Mouse (Mus musculus): ENCODE results near the gene Spp1.

DNA sequence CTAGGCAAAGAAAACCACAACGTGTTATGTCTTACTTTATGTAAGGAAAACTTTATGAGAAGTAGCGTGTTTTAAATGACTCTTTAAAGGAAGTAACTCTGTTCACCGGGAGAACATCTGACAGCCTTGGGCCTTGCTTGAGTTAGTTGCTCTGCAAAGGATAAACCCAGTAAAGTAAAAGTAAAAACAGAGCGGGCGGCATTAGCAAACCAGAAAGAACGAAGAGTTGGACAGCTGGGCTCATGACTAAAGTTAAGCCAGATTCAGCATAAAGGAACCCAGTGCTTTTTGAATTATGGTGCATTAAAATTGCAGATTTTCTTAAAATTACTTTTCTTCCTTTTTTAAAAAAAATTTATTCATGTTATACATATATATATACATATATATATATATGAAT lies 19.6 kb downstream of the Spp1 start:
- TF ChIP-seq CTCF (IDR thresholded peaks at IDR 0.05; ENCODE audit: extremely low read depth, insufficient read depth, low read length): no peak
- no peak for TF ChIP-seq POLR2A (IDR thresholded peaks at IDR 0.05; ENCODE audit: extremely low read depth, insufficient read depth, low read length)

Measured in cortical plate, adult 2 months (tissue).